Mouse (Mus musculus) CH12.LX (cell line): ENCODE data around the gene Klhl5. TPM values are rescaled to one million over a fixed set of nuclear protein-coding genes. Genes with fewer than 3 reads are reported as not detected.
A peak's percentile ranks its signal among the peaks of the same experiment; 100 is the strongest.

Source experiments
- DNase-seq: peaks from one replicate; pipeline ENCODE4 v3.0.0-alpha.2; 2013; ENCODE audit errors: extremely low read depth
- H3K27ac ChIP-seq: 2 replicates; pipeline ENCODE4 v1.5.1; 2012; ENCODE audit warnings: low read depth, mild to moderate bottlenecking, control low read depth, moderate library complexity; ENCODE audit not compliant: insufficient read depth
- H3K27me3 ChIP-seq: replicated peaks from 2 replicates; pipeline ENCODE3; 2012; ENCODE audit warnings: inconsistent platforms
- H3K36me3 ChIP-seq, 2 experiments: replicated peaks in 1 of 2; 2 replicates each; pipeline versions ENCODE3 to v1.6.1; 2012; ENCODE audit warnings: inconsistent platforms in 1 of 2, low read length in 1 of 2, mild to moderate bottlenecking in 1 of 2, mixed read lengths in 1 of 2, moderate library complexity in 1 of 2; ENCODE audit not compliant: control insufficient read depth in 1 of 2, insufficient read depth in 1 of 2
- H3K4me1 ChIP-seq, 2 experiments: 2 replicates each; pipeline ENCODE4 v1.6.1; 2012; ENCODE audit warnings: inconsistent platforms in 1 of 2, moderate library complexity in 1 of 2; ENCODE audit not compliant: insufficient read depth in 2 of 2, control insufficient read depth in 1 of 2
- H3K4me2 ChIP-seq: 2 replicates; pipeline ENCODE4 v1.6.1; 2012; ENCODE audit warnings: low read depth, mild to moderate bottlenecking, control low read depth; ENCODE audit not compliant: poor library complexity, insufficient read depth, severe bottlenecking
- H3K4me3 ChIP-seq, 3 experiments: fragments of 150-350 bp in 1 of 3; sonication (generic) in 1 of 3; replicated peaks in 1 of 3; 2 replicates each; pipeline versions ENCODE3 to v1.5.1; 2011 to 2012; ENCODE audit warnings: low read depth in 2 of 3, low read length in 2 of 3, mild to moderate bottlenecking in 2 of 3, moderate library complexity in 2 of 3, control low read depth in 1 of 3, improper control_type of control experiment in 1 of 3, inconsistent platforms in 1 of 3, mixed read lengths in 1 of 3; ENCODE audit not compliant: poor library complexity in 1 of 3
- H3K79me2 ChIP-seq: replicated peaks from 2 replicates; pipeline ENCODE4 v1.6.1; 2012; ENCODE audit warnings: mild to moderate bottlenecking, moderate library complexity; ENCODE audit not compliant: control insufficient read depth, poor library complexity, insufficient read depth, severe bottlenecking; ENCODE audit errors: extremely low read depth
- H3K9ac ChIP-seq: 2 replicates; pipeline ENCODE4 v1.6.1; 2012; ENCODE audit warnings: low read depth, mild to moderate bottlenecking, control low read depth, moderate library complexity; ENCODE audit not compliant: insufficient read depth
- H3K9me3 ChIP-seq: replicated peaks from 2 replicates; pipeline ENCODE3; 2012; ENCODE audit warnings: low read length, inconsistent platforms, mixed read lengths
- BHLHE40 ChIP-seq: IDR thresholded peaks from 2 replicates; pipeline ENCODE4 v1.6.1; 2011; ENCODE audit warnings: mild to moderate bottlenecking, low read depth, low read length, improper control_type of control experiment
- CHD2 ChIP-seq: IDR thresholded peaks from 2 replicates; pipeline ENCODE4 v1.6.1; 2011; ENCODE audit warnings: low read length, improper control_type of control experiment
- E2F4 ChIP-seq: IDR thresholded peaks from 2 replicates; pipeline ENCODE4 v1.6.1; 2011; ENCODE audit warnings: low read depth, low read length, improper control_type of control experiment; ENCODE audit not compliant: insufficient replicate concordance
- ETS1 ChIP-seq: conservative IDR thresholded peaks from 2 replicates; pipeline ENCODE4 v1.6.1; 2012; ENCODE audit warnings: low read depth, mild to moderate bottlenecking, inconsistent platforms, low read length, improper control_type of control experiment, moderate library complexity
- GABPA ChIP-seq: IDR thresholded peaks from 2 replicates; pipeline ENCODE4 v1.6.1; 2012; ENCODE audit warnings: low read depth, low read length, improper control_type of control experiment, inconsistent platforms; ENCODE audit not compliant: insufficient replicate concordance
- HCFC1 ChIP-seq: IDR thresholded peaks from 2 replicates; pipeline ENCODE4 v1.6.1; 2012; ENCODE audit warnings: low read depth, mild to moderate bottlenecking, inconsistent platforms, low read length, improper control_type of control experiment
- MEF2A ChIP-seq: IDR thresholded peaks from 2 replicates; pipeline ENCODE4 v1.6.1; 2014; ENCODE audit warnings: low read depth, mild to moderate bottlenecking, inconsistent platforms, low read length, improper control_type of control experiment, borderline replicate concordance
- PAX5 ChIP-seq: IDR thresholded peaks from 2 replicates; pipeline ENCODE4 v1.6.1; 2012; ENCODE audit warnings: low read length, inconsistent platforms, mixed read lengths
- TCF12 ChIP-seq: IDR thresholded peaks from 2 replicates; pipeline ENCODE4 v1.6.1; 2014; ENCODE audit warnings: low read depth, mild to moderate bottlenecking, inconsistent platforms, low read length, improper control_type of control experiment
- USF2 ChIP-seq: conservative IDR thresholded peaks from 2 replicates; pipeline ENCODE4 v1.6.1; 2011; ENCODE audit warnings: low read depth, low read length, improper control_type of control experiment
- ZKSCAN1 ChIP-seq: IDR thresholded peaks from 2 replicates; pipeline ENCODE4 v1.6.1; 2012; ENCODE audit warnings: low read depth, inconsistent platforms, low read length, improper control_type of control experiment, borderline replicate concordance
- dilution Hi-C: fragments of 300-500 bp; cut with MboI; formaldehyde crosslinking; loops from 2 replicates; pipeline ENCODE4 v1.14.3; 2020; ENCODE audit warnings: low sequenced_read_pairs; ENCODE audit not compliant: extremely low pct_unique_long_range_greater_than_20kb, extremely low pct_ligation_motif_present
- in situ Hi-C: fragments of 300-500 bp; cut with MboI; formaldehyde crosslinking; loops from 3 replicates; pipeline ENCODE4 v1.14.3; 2019; ENCODE audit warnings: low sequenced_read_pairs, low pct_ligation_motif_present, low pct_unique_long_range_greater_than_20kb, mixed read lengths
- polyA plus RNA-seq: library from polyadenylated mRNA; unstranded; fragments of >175 nt; gene quantifications from 2 replicates; pipeline ENCODE4 v1.2.1, GENCODE M21; 2012; ENCODE audit warnings: low read depth; ENCODE audit not compliant: insufficient read length
- total RNA-seq, 2 experiments: library from RNA; depleted of rRNA; stranded (reverse); fragments of 300-350 nt in 1 of 2; fragments of >200 nt in 1 of 2; gene quantifications; 2 replicates each; pipeline ENCODE4 v1.2.3; 2012 to 2014

Klhl5 gene
- total and polyA plus RNA-seq, 3 experiments = 20.6 to 31.7 (median 23.2) TPM

- no peak overlapping the region for H3K27ac ChIP-seq
- in situ Hi-C loops = no loop called here
- TF ChIP-seq HCFC1 (no peak), E2F4 (no peak), USF2 (peak; percentile 26), BHLHE40 (peak; percentile 88)
Measured at GRCm38 (mm10) chr5:65170206-65170605, 62.9 kb downstream of the Klhl5 start.

GRCm38 (mm10) chr5:65175035-65175917 lies 67.9 kb downstream of the Klhl5 start:
- no peak for TF ChIP-seq ZKSCAN1
- TF ChIP-seq MEF2A = no peak
- no peak for TF ChIP-seq GABPA
- TF ChIP-seq ETS1 = no peak
- no peak for TF ChIP-seq PAX5
- H3K4me3 ChIP-seq = no peak overlapping the region
- H3K27me3 ChIP-seq = no peaks in the 10 kb centered on the region
- H3K9ac ChIP-seq = no peak overlapping the region
- DNase-seq = no peak
- in situ Hi-C loops (no loop called here), dilution Hi-C loops (no loop called here)
- no peaks in the 10 kb centered on the region for H3K79me2 ChIP-seq
- H3K4me1 ChIP-seq = peaks cover 3 to 5% of the 10 kb centered on the region in 2 experiments
- no peaks in the 10 kb centered on the region for H3K9me3 ChIP-seq
- no peak overlapping the region for H3K27ac ChIP-seq
- H3K4me2 ChIP-seq = no peak overlapping the region
- H3K36me3 ChIP-seq = no peaks in the 10 kb centered on the region

More at GRCm38 (mm10) chr5:65170206-65170605, 62.9 kb downstream of the Klhl5 start:
- H3K27me3 ChIP-seq = no peaks in the 10 kb centered on the region
- dilution Hi-C loops = no loop called here
- H3K9ac ChIP-seq = no peak overlapping the region
- H3K4me1 ChIP-seq = peaks cover 11 to 25% of the 10 kb centered on the region in 2 experiments
- H3K4me3 ChIP-seq = no peak overlapping the region
- no peak overlapping the region for H3K4me2 ChIP-seq
- no peaks in the 10 kb centered on the region for H3K79me2 ChIP-seq
- H3K9me3 ChIP-seq = no peaks in the 10 kb centered on the region
- H3K36me3 ChIP-seq = peaks cover 7 to 17% of the 10 kb centered on the region in 2 experiments
- DNase-seq = peak; percentile 60

- no peaks in the 10 kb centered on the region for H3K4me1 ChIP-seq
- in situ Hi-C loops (no loop called here), dilution Hi-C loops (no loop called here)
- DNase-seq = no peak
- no peak overlapping the region for H3K9ac ChIP-seq
- TF ChIP-seq TCF12 = no peak
- no peak for TF ChIP-seq CHD2
- no peak for TF ChIP-seq PAX5
- no peaks in the 10 kb centered on the region for H3K9me3 ChIP-seq
- H3K27me3 ChIP-seq = no peaks in the 10 kb centered on the region
- no peaks in the 10 kb centered on the region for H3K36me3 ChIP-seq
- no peak overlapping the region for H3K4me3 ChIP-seq
- no peaks in the 10 kb centered on the region for H3K79me2 ChIP-seq
- no peak overlapping the region for H3K4me2 ChIP-seq
- H3K27ac ChIP-seq = no peak overlapping the region
Measured at GRCm38 (mm10) chr5:65175918-65176484, 68.7 kb downstream of the Klhl5 start.
